Mouse (Mus musculus) heart, adult 2 months (tissue): ENCODE measurements around the gene Ucn2.

Experiments used
- CTCF ChIP-seq: fragments of 200-600 bp; IDR thresholded peaks from 2 replicates; pipeline ENCODE4 v1.8.1; 2022; ENCODE audit warnings: antibody characterized with exemption, mild to moderate bottlenecking, moderate library complexity
- EP300 ChIP-seq: fragments of 200-500 bp; IDR thresholded peaks from 2 replicates; pipeline ENCODE4 v1.6.1; 2011; ENCODE audit warnings: low read depth, low read length, control low read depth; ENCODE audit not compliant: insufficient read depth

DNA sequence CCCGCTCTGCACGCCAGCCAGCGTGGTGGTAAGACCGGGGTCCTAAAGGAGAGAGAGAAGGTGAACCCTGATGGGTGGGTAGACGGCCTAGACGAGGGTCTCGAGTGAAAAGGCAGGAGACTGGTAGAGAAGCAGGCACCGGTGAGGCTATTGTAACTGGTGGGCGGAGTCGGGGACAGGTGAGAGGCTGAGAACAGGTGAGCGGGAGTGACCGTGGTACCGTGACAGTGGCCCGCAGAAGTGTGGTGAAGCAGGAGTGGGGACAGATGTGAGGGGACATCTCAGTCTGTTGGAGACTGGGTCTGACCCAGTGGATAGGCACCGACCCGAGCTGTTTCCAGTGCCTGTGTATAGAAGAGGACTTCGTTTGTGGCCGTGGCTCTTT lies 6.3 kb downstream of the Ucn2 start:
- no peak for TF ChIP-seq CTCF
- no peak for TF ChIP-seq EP300
